Mouse (Mus musculus): ENCODE results near the gene Gstm3. TPM values are rescaled to one million over a fixed set of nuclear protein-coding genes. Genes with fewer than 3 reads are reported as not detected.

The Gstm3 gene
- polyA plus RNA-seq, 1 experiment from 2014 or later = not detected

GRCm38 (mm10) chr3:107928691-107929090, 40.4 kb downstream of the Gstm3 start:
- H3K27ac ChIP-seq = no peak overlapping the region
- WGBS = 80% methylated on average over 11 of the region's 11 CpGs
- ATAC-seq (replicated peaks; ENCODE audit: insufficient number of reproducible peaks, insufficient read depth, low FRiP score, low read depth) = no peak
- H3K36me3 ChIP-seq = no peaks in the 10 kb centered on the region
- H3K9me3 ChIP-seq (replicated peaks) = no peaks in the 10 kb centered on the region
- peaks cover 13% of the 10 kb centered on the region for H3K4me1 ChIP-seq (replicated peaks)
- no peak overlapping the region for H3K4me3 ChIP-seq
- no peaks in the 10 kb centered on the region for H3K27me3 ChIP-seq
- H3K9ac ChIP-seq = no peak overlapping the region
- H3K4me2 ChIP-seq = no peak overlapping the region

- no peak for ATAC-seq (replicated peaks; ENCODE audit: insufficient number of reproducible peaks, insufficient read depth, low FRiP score, low read depth)
- WGBS = 76% methylated on average over 3 of the region's 3 CpGs
- no peak overlapping the region for H3K4me3 ChIP-seq
Measured at GRCm38 (mm10) chr3:107927841-107928240, 41.2 kb downstream of the Gstm3 start.

GRCm38 (mm10) chr3:107925335-107925734, 43.7 kb downstream of the Gstm3 start:
- no peaks in the 10 kb centered on the region for H3K27me3 ChIP-seq
- no peak overlapping the region for H3K4me2 ChIP-seq
- no peaks in the 10 kb centered on the region for H3K4me1 ChIP-seq (replicated peaks)
- no peak for ATAC-seq (replicated peaks; ENCODE audit: insufficient number of reproducible peaks, insufficient read depth, low FRiP score, low read depth)
- H3K4me3 ChIP-seq = no peak overlapping the region
- H3K27ac ChIP-seq = no peak overlapping the region
- H3K9ac ChIP-seq = no peak overlapping the region
- 80% methylated on average over 3 of the region's 3 CpGs for WGBS
- H3K36me3 ChIP-seq = no peaks in the 10 kb centered on the region
- H3K9me3 ChIP-seq (replicated peaks) = no peaks in the 10 kb centered on the region

More at GRCm38 (mm10) chr3:107927841-107928240, 41.2 kb downstream of the Gstm3 start:
- H3K27ac ChIP-seq = no peak overlapping the region
- no peaks in the 10 kb centered on the region for H3K36me3 ChIP-seq
- H3K9me3 ChIP-seq (replicated peaks) = no peaks in the 10 kb centered on the region
- no peak overlapping the region for H3K4me2 ChIP-seq
- no peaks in the 10 kb centered on the region for H3K27me3 ChIP-seq
- peaks cover 13% of the 10 kb centered on the region for H3K4me1 ChIP-seq (replicated peaks)
- H3K9ac ChIP-seq = no peak overlapping the region

GRCm38 (mm10) chr3:107920348-107920747, 48.7 kb downstream of the Gstm3 start:
- ATAC-seq (replicated peaks; ENCODE audit: insufficient number of reproducible peaks, insufficient read depth, low FRiP score, low read depth) = no peak
- H3K4me1 ChIP-seq (replicated peaks) = no peaks in the 10 kb centered on the region
- no peaks in the 10 kb centered on the region for H3K9me3 ChIP-seq (replicated peaks)
- H3K9ac ChIP-seq = no peak overlapping the region
- no peaks in the 10 kb centered on the region for H3K36me3 ChIP-seq
- H3K27me3 ChIP-seq = 0 out of 2 replicates have a peak, but pooled peaks cover 3% of the 10 kb centered on the region
- H3K27ac ChIP-seq = no peak overlapping the region
- WGBS = 88% methylated on average over 5 of the region's 5 CpGs
- H3K4me2 ChIP-seq = no peak overlapping the region
- no peak overlapping the region for H3K4me3 ChIP-seq

- Histone ChIP-seq H3K27me3 (0 out of 2 replicates have a peak, but pooled peaks cover 3% of the 10 kb centered on the region), H3K9me3 (replicated peaks) (no peaks in the 10 kb centered on the region), H3K27ac (no peak overlapping the region), H3K9ac (no peak overlapping the region), H3K4me3 (no peak overlapping the region), H3K4me2 (no peak overlapping the region), H3K4me1 (replicated peaks) (no peaks in the 10 kb centered on the region), H3K36me3 (no peaks in the 10 kb centered on the region)
- 54% methylated on average over 7 of the region's 7 CpGs for WGBS
- no peak for ATAC-seq (replicated peaks; ENCODE audit: insufficient number of reproducible peaks, insufficient read depth, low FRiP score, low read depth)
Measured at GRCm38 (mm10) chr3:107917783-107918408, 51.2 kb downstream of the Gstm3 start.

- ATAC-seq (replicated peaks; ENCODE audit: insufficient number of reproducible peaks, insufficient read depth, low FRiP score, low read depth) = no peak
- H3K36me3 ChIP-seq = no peaks in the 10 kb centered on the region
- H3K27ac ChIP-seq = no peak overlapping the region
- H3K4me3 ChIP-seq = no peak overlapping the region
- H3K9me3 ChIP-seq (replicated peaks) = no peaks in the 10 kb centered on the region
- WGBS = 78% methylated on average over 3 of the region's 3 CpGs
- H3K4me1 ChIP-seq (replicated peaks) = no peaks in the 10 kb centered on the region
- H3K9ac ChIP-seq = no peak overlapping the region
- 0 out of 2 replicates have a peak, but pooled peaks cover 3% of the 10 kb centered on the region for H3K27me3 ChIP-seq
- H3K4me2 ChIP-seq = no peak overlapping the region
Measured at GRCm38 (mm10) chr3:107917097-107917496, 52.0 kb downstream of the Gstm3 start.

GRCm38 (mm10) chr3:107916674-107917073, 52.4 kb downstream of the Gstm3 start:
- Histone ChIP-seq H3K4me3 (no peak overlapping the region), H3K36me3 (no peaks in the 10 kb centered on the region), H3K4me1 (replicated peaks) (no peaks in the 10 kb centered on the region), H3K4me2 (no peak overlapping the region), H3K9ac (no peak overlapping the region), H3K9me3 (replicated peaks) (no peaks in the 10 kb centered on the region), H3K27me3 (0 out of 2 replicates have a peak, but pooled peaks cover 3% of the 10 kb centered on the region), H3K27ac (no peak overlapping the region)
- WGBS = 75% methylated on average over 15 of the region's 15 CpGs
- no peak for ATAC-seq (replicated peaks; ENCODE audit: insufficient number of reproducible peaks, insufficient read depth, low FRiP score, low read depth)

Other genes starting within 250 kb of the Gstm3 start
- 8.0 and 11.2 TPM in 2 replicates for gene Csf1, start 208.8 kb downstream of the Gstm3 start, polyA plus RNA-seq (2015; fragmentation: Nextera tagmentation; extraction: Ambion mirVana)
- not detected in 2 replicates for gene Eps8l3, start 92.1 kb downstream of the Gstm3 start, polyA plus RNA-seq (2015; fragmentation: Nextera tagmentation; extraction: Ambion mirVana)
- gene Gstm5, start 73.5 kb downstream of the Gstm3 start, polyA plus RNA-seq (2015; fragmentation: Nextera tagmentation; extraction: Ambion mirVana) = 111 and 122 TPM in 2 replicates
- 22.1 and 23.1 TPM in 2 replicates for gene Gstm7, start 37.5 kb downstream of the Gstm3 start, polyA plus RNA-seq (2015; fragmentation: Nextera tagmentation; extraction: Ambion mirVana)
- gene Gstm6, start 25.5 kb downstream of the Gstm3 start, polyA plus RNA-seq (2015; fragmentation: Nextera tagmentation; extraction: Ambion mirVana) = 10.4 TPM in 2 replicates
- gene Gstm2, start 17.2 kb upstream of the Gstm3 start, polyA plus RNA-seq (2015; fragmentation: Nextera tagmentation; extraction: Ambion mirVana) = 71.9 and 82.1 TPM in 2 replicates
- gene Gstm1, start 48.7 kb upstream of the Gstm3 start, polyA plus RNA-seq (2015; fragmentation: Nextera tagmentation; extraction: Ambion mirVana) = 72.1 and 88.3 TPM in 2 replicates
- gene Gstm4, start 75.6 kb upstream of the Gstm3 start, polyA plus RNA-seq (2015; fragmentation: Nextera tagmentation; extraction: Ambion mirVana) = 12.9 and 16.0 TPM in 2 replicates
- 22.5 and 31.4 TPM in 2 replicates for gene Ampd2, start 117.4 kb upstream of the Gstm3 start, polyA plus RNA-seq (2015; fragmentation: Nextera tagmentation; extraction: Ambion mirVana)
- gene Gnat2, start 123.5 kb upstream of the Gstm3 start, polyA plus RNA-seq (2015; fragmentation: Nextera tagmentation; extraction: Ambion mirVana) = 0.74 and 1.1 TPM in 2 replicates
- gene Gnai3, start 176.9 kb upstream of the Gstm3 start, polyA plus RNA-seq (2015; fragmentation: Nextera tagmentation; extraction: Ambion mirVana) = 65.9 and 80.3 TPM in 2 replicates
- gene Gpr61, start 185.6 kb upstream of the Gstm3 start, polyA plus RNA-seq (2015; fragmentation: Nextera tagmentation; extraction: Ambion mirVana) = 0.05 and 0.16 TPM in 2 replicates
- 3.0 and 3.2 TPM in 2 replicates for gene Amigo1, start 217.1 kb upstream of the Gstm3 start, polyA plus RNA-seq (2015; fragmentation: Nextera tagmentation; extraction: Ambion mirVana)
- 2.7 and 3.8 TPM in 2 replicates for gene Cyb561d1, start 231.9 kb upstream of the Gstm3 start, polyA plus RNA-seq (2015; fragmentation: Nextera tagmentation; extraction: Ambion mirVana)
- gene Atxn7l2, start 241.7 kb upstream of the Gstm3 start, polyA plus RNA-seq (2015; fragmentation: Nextera tagmentation; extraction: Ambion mirVana) = 5.8 and 9.0 TPM in 2 replicates